In the genomic region with DNA sequence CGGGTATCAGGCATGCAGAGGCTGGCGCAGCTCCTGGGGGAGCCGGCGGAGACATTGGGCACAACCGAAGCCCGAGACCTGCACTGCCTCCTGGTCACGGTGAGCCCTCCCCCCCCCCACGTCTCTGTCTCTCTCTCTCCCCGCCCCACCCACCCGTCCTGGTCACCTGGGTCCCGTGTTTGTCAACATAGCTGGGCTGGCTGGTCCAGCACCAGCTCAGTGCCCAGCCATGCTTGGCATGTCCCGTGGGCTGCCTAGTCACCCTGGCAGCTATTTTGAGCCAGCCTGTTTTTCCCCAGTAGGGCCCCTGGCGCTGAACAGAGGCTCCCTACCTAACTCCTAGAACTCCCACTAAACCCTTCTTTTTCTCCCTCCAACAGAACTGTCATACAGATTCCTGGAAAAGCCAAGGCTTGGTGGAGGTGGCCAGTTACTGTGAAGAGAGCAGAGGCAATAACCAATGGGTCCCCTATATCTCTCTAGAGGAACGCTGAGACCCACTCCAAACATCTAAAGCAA, we compare ENCODE assay signal across 7 mouse cellular contexts. TPM values are rescaled to one million over a fixed set of nuclear protein-coding genes. Genes with fewer than 3 reads are reported as not detected.
DNase-seq lines count a peak whose midpoint lies in the region; ATAC-seq and TF ChIP-seq lines count a peak whose summit lies in the region.

No protein-coding gene starts in this region.

- no peaks in the 10 kb centered on the region for H3K9me3 ChIP-seq in embryonic facial prominence, embryonic 15.5 days (replicated peaks)
- no peaks in the 10 kb centered on the region for H3K9me3 ChIP-seq in hindbrain, embryonic 11.5 days (ENCODE audit: control insufficient read depth, low read length)
- H3K9me3 ChIP-seq in liver, embryonic 12.5 days (replicated peaks) = no peaks in the 10 kb centered on the region
- no peaks in the 10 kb centered on the region for H3K9me3 ChIP-seq in stomach, embryonic 14.5 days (ENCODE audit: control insufficient read depth, low read depth, low read length)

- no peak for TF ChIP-seq POLR2A in testis, adult 2 months (IDR thresholded peaks at IDR 0.05; ENCODE audit: control insufficient read depth, low read depth, low read length)

- 9% methylated on average over 14 of the region's 14 CpGs for WGBS in embryonic facial prominence, embryonic 15.5 days
- WGBS in hindbrain, embryonic 11.5 days = 7% methylated on average over 10 of the region's 14 CpGs
- 12% methylated on average over 14 of the region's 14 CpGs for WGBS in liver, embryonic 12.5 days (ENCODE audit: insufficient replicate concordance)
- WGBS in stomach, embryonic 14.5 days = 3% methylated on average over 13 of the region's 14 CpGs

- peak overlapping the region; percentile 89 for H3K4me3 ChIP-seq in testis, adult 2 months (ENCODE audit: control insufficient read depth, low read depth, low read length)
- peak overlapping the region; percentile 52 for H3K4me3 ChIP-seq in embryonic facial prominence, embryonic 15.5 days (replicated peaks)
- peak overlapping the region; percentile 38 for H3K4me3 ChIP-seq in hindbrain, embryonic 11.5 days (ENCODE audit: low read depth, low read length)
- peak overlapping the region; percentile 55 for H3K4me3 ChIP-seq in liver, embryonic 12.5 days
- H3K4me3 ChIP-seq in stomach, embryonic 14.5 days (ENCODE audit: low read depth, low read length) = peak overlapping the region; percentile 55

- H3K36me3 ChIP-seq in testis, adult 2 months (ENCODE audit: control insufficient read depth, insufficient read depth, low read length) = no peaks in the 10 kb centered on the region
- no peaks in the 10 kb centered on the region for H3K36me3 ChIP-seq in embryonic facial prominence, embryonic 15.5 days
- H3K36me3 ChIP-seq in hindbrain, embryonic 11.5 days (ENCODE audit: control insufficient read depth, insufficient read depth, low read length) = no peaks in the 10 kb centered on the region
- H3K36me3 ChIP-seq in liver, embryonic 12.5 days = no peaks in the 10 kb centered on the region
- no peaks in the 10 kb centered on the region for H3K36me3 ChIP-seq in stomach, embryonic 14.5 days (ENCODE audit: control insufficient read depth, insufficient read depth, low read length)

- peaks cover 41% of the 10 kb centered on the region for H3K4me1 ChIP-seq in testis, adult 2 months (ENCODE audit: control insufficient read depth, insufficient read depth, low read length)
- peaks cover 67% of the 10 kb centered on the region for H3K4me1 ChIP-seq in embryonic facial prominence, embryonic 15.5 days
- peaks cover 33% of the 10 kb centered on the region for H3K4me1 ChIP-seq in hindbrain, embryonic 11.5 days (replicated peaks; ENCODE audit: control insufficient read depth, insufficient read depth, low read length)
- peaks cover 62% of the 10 kb centered on the region for H3K4me1 ChIP-seq in liver, embryonic 12.5 days
- H3K4me1 ChIP-seq in stomach, embryonic 14.5 days (ENCODE audit: control insufficient read depth, insufficient read depth, low read length) = peaks cover 50% of the 10 kb centered on the region

- ATAC-seq in embryonic facial prominence, embryonic 15.5 days (ENCODE audit: insufficient number of reproducible peaks, low FRiP score, low TSS enrichment, low read depth) = no peak
- no peak for ATAC-seq in hindbrain, embryonic 11.5 days (ENCODE audit: low FRiP score)
- no peak for ATAC-seq in liver, embryonic 12.5 days
- ATAC-seq in stomach, embryonic 14.5 days (ENCODE audit: insufficient number of reproducible peaks, insufficient read depth, low FRiP score, low read depth) = no peak
- ATAC-seq in activated CD4-positive, CD25-positive, alpha-beta regulatory T cell, adult 4 months = no peak

- no peak for TF ChIP-seq CTCF in testis, adult 2 months (IDR thresholded peaks at IDR 0.05; ENCODE audit: control insufficient read depth, insufficient read depth, insufficient replicate concordance, low read depth, low read length)

- H3K4me2 ChIP-seq in embryonic facial prominence, embryonic 15.5 days (replicated peaks) = peak overlapping the region; percentile 93
- peak overlapping the region; percentile 86 for H3K4me2 ChIP-seq in hindbrain, embryonic 11.5 days (replicated peaks; ENCODE audit: low read depth, low read length)
- peak overlapping the region; percentile 95 for H3K4me2 ChIP-seq in liver, embryonic 12.5 days
- peak overlapping the region; percentile 94 for H3K4me2 ChIP-seq in stomach, embryonic 14.5 days (replicated peaks; ENCODE audit: low read depth, low read length)

- no peak overlapping the region for H3K27ac ChIP-seq in testis, adult 2 months (ENCODE audit: control insufficient read depth, insufficient read depth, low read depth, low read length)
- 0 out of 2 replicates have a peak overlapping the region, but pooled peaks have one; percentile 6 for H3K27ac ChIP-seq in embryonic facial prominence, embryonic 15.5 days (replicated peaks)
- H3K27ac ChIP-seq in hindbrain, embryonic 11.5 days (ENCODE audit: low read depth, low read length) = no peak overlapping the region
- no peak overlapping the region for H3K27ac ChIP-seq in liver, embryonic 12.5 days
- no peak overlapping the region for H3K27ac ChIP-seq in stomach, embryonic 14.5 days (ENCODE audit: low read length)

- no peak for DNase-seq in testis, postnatal 14 days (ENCODE audit: low spot score)
- DNase-seq in hindbrain, embryonic 11.5 days (ENCODE audit: low spot score) = no peak

- H3K9ac ChIP-seq in embryonic facial prominence, embryonic 15.5 days = peak overlapping the region; percentile 48
- no peak overlapping the region for H3K9ac ChIP-seq in hindbrain, embryonic 11.5 days (ENCODE audit: low read depth, low read length)
- H3K9ac ChIP-seq in liver, embryonic 12.5 days = 0 out of 2 replicates have a peak overlapping the region, but pooled peaks have one; percentile 3
- H3K9ac ChIP-seq in stomach, embryonic 14.5 days (replicated peaks; ENCODE audit: low read depth, low read length) = peak overlapping the region; percentile 67; the same call in 1 of the 2 replicates

- H3K27me3 ChIP-seq in testis, adult 2 months (ENCODE audit: control insufficient read depth, insufficient read depth, low read length) = no peaks in the 10 kb centered on the region
- H3K27me3 ChIP-seq in embryonic facial prominence, embryonic 15.5 days = peaks cover 15% of the 10 kb centered on the region
- peaks cover 58% of the 10 kb centered on the region for H3K27me3 ChIP-seq in hindbrain, embryonic 11.5 days (ENCODE audit: control insufficient read depth, insufficient read depth, low read length)
- peaks cover 72% of the 10 kb centered on the region for H3K27me3 ChIP-seq in liver, embryonic 12.5 days (replicated peaks)
- H3K27me3 ChIP-seq in stomach, embryonic 14.5 days (ENCODE audit: control insufficient read depth, insufficient read depth, low read length) = peaks cover 8% of the 10 kb centered on the region; the same call in 1 of the 2 replicates

RNA-seq across cellular contexts. Expression of gene Gadd45b, which starts 1.3 kb away (rescaled TPM):
- 7.8 and 9.1 TPM in 2 replicates for polyA plus RNA-seq in testis, adult 2 months (2012; rRNA removed)
- polyA plus RNA-seq in embryonic facial prominence, embryonic 15.5 days (2015; fragmentation: Nextera tagmentation; extraction: Ambion mirVana) = 43.7 and 46.6 TPM in 2 replicates
- polyA plus RNA-seq in hindbrain, embryonic 11.5 days (2014; fragmentation: Nextera tagmentation; extraction: Ambion mirVana) = 13.8 and 14.6 TPM in 2 replicates
- 1.6 and 2.0 TPM in 2 replicates for polyA plus RNA-seq in liver, embryonic 12.5 days (2016; fragmentation: Nextera tagmentation; extraction: Ambion mirVana)
- polyA plus RNA-seq in stomach, embryonic 14.5 days (2014; fragmentation: Nextera tagmentation; extraction: Ambion mirVana) = 16.1 and 20.7 TPM in 2 replicates
- 10 to 100 TPM; 22.8 to 45.2 TPM for polyA plus RNA-seq in activated CD4-positive, CD25-positive, alpha-beta regulatory T cell, adult 4 months (2017; shearing (Covaris generic))

RNA-seq across cellular contexts. Expression of gene Lmnb2, which starts 13.2 kb away (rescaled TPM):
- 177 TPM in 2 replicates for polyA plus RNA-seq in testis, adult 2 months (2012; rRNA removed)
- polyA plus RNA-seq in embryonic facial prominence, embryonic 15.5 days (2015; fragmentation: Nextera tagmentation; extraction: Ambion mirVana) = 56.7 and 60.1 TPM in 2 replicates
- polyA plus RNA-seq in hindbrain, embryonic 11.5 days (2014; fragmentation: Nextera tagmentation; extraction: Ambion mirVana) = 14.6 and 19.0 TPM in 2 replicates
- 23.1 and 23.6 TPM in 2 replicates for polyA plus RNA-seq in liver, embryonic 12.5 days (2016; fragmentation: Nextera tagmentation; extraction: Ambion mirVana)
- 12.1 and 14.6 TPM in 2 replicates for polyA plus RNA-seq in stomach, embryonic 14.5 days (2014; fragmentation: Nextera tagmentation; extraction: Ambion mirVana)
- polyA plus RNA-seq in activated CD4-positive, CD25-positive, alpha-beta regulatory T cell, adult 4 months (2017; shearing (Covaris generic)) = 1 to 10 TPM; 2.8 to 4.5 TPM

RNA-seq across cellular contexts. Expression of gene Timm13, which starts 30.4 kb away (rescaled TPM):
- polyA plus RNA-seq in testis, adult 2 months (2012; rRNA removed) = 76.7 and 104 TPM in 2 replicates
- polyA plus RNA-seq in embryonic facial prominence, embryonic 15.5 days (2015; fragmentation: Nextera tagmentation; extraction: Ambion mirVana) = 337 and 339 TPM in 2 replicates
- 328 and 353 TPM in 2 replicates for polyA plus RNA-seq in hindbrain, embryonic 11.5 days (2014; fragmentation: Nextera tagmentation; extraction: Ambion mirVana)
- 271 and 301 TPM in 2 replicates for polyA plus RNA-seq in liver, embryonic 12.5 days (2016; fragmentation: Nextera tagmentation; extraction: Ambion mirVana)
- polyA plus RNA-seq in stomach, embryonic 14.5 days (2014; fragmentation: Nextera tagmentation; extraction: Ambion mirVana) = 340 and 345 TPM in 2 replicates
- 100 to 1,000 TPM; 228 to 262 TPM for polyA plus RNA-seq in activated CD4-positive, CD25-positive, alpha-beta regulatory T cell, adult 4 months (2017; shearing (Covaris generic))

RNA-seq across cellular contexts. Expression of gene Tmprss9, which starts 59.6 kb away (rescaled TPM):
- 2.0 and 2.7 TPM in 2 replicates for polyA plus RNA-seq in testis, adult 2 months (2012; rRNA removed)
- 0.04 and 0.05 TPM in 2 replicates for polyA plus RNA-seq in embryonic facial prominence, embryonic 15.5 days (2015; fragmentation: Nextera tagmentation; extraction: Ambion mirVana)
- 0.05 and 0.06 TPM in 2 replicates for polyA plus RNA-seq in hindbrain, embryonic 11.5 days (2014; fragmentation: Nextera tagmentation; extraction: Ambion mirVana)
- 0.04 and 0.05 TPM in 2 replicates for polyA plus RNA-seq in liver, embryonic 12.5 days (2016; fragmentation: Nextera tagmentation; extraction: Ambion mirVana)
- polyA plus RNA-seq in stomach, embryonic 14.5 days (2014; fragmentation: Nextera tagmentation; extraction: Ambion mirVana) = 0.07 TPM in 1 of 2 replicates, not detected in the other
- not detected for polyA plus RNA-seq in activated CD4-positive, CD25-positive, alpha-beta regulatory T cell, adult 4 months (2017; shearing (Covaris generic))

Comparison
In these comparisons a context has a peak if more than half of its experiments do, and no peak if none do; other contexts are left out.
1. H3K4me3 ChIP-seq: peak in every context shown above with its lines; median percentile 89 in testis, adult 2 months; 55 in liver, embryonic 12.5 days; 55 in stomach, embryonic 14.5 days; 52 in embryonic facial prominence, embryonic 15.5 days; 38 in hindbrain, embryonic 11.5 days.